Mouse (Mus musculus): Measurements from ENCODE around the gene Dlgap4.
A peak's percentile ranks its signal among the peaks of the same experiment; 100 is the strongest.

The Dlgap4 gene

GRCm38 (mm10) chr2:156737976-156738375 lies 124.5 kb downstream of the Dlgap4 start:
- DNase-seq (ENCODE audit: low spot score), result no peak

GRCm38 (mm10) chr2:156741265-156741664 lies 127.8 kb downstream of the Dlgap4 start:
- DNase-seq (ENCODE audit: low spot score), result no peak

- DNase-seq (ENCODE audit: low spot score), result no peak
Observed at GRCm38 (mm10) chr2:156741998-156742397, 128.5 kb downstream of the Dlgap4 start.

- no peak for DNase-seq (ENCODE audit: low spot score)
Observed at GRCm38 (mm10) chr2:156743248-156743647, 129.7 kb downstream of the Dlgap4 start.

- no peak for DNase-seq (ENCODE audit: low spot score)
Observed at GRCm38 (mm10) chr2:156744414-156744813, 130.9 kb downstream of the Dlgap4 start.

GRCm38 (mm10) chr2:156747315-156747714 lies 133.8 kb downstream of the Dlgap4 start:
- DNase-seq (ENCODE audit: low spot score), result no peak

GRCm38 (mm10) chr2:156749687-156750086 lies 136.2 kb downstream of the Dlgap4 start:
- DNase-seq (ENCODE audit: low spot score), result no peak

GRCm38 (mm10) chr2:156756937-156757336 lies 143.4 kb downstream of the Dlgap4 start:
- no peak for DNase-seq (ENCODE audit: low spot score)

- DNase-seq (ENCODE audit: low spot score), result no peak
Observed at GRCm38 (mm10) chr2:156760843-156761505, 147.5 kb downstream of the Dlgap4 start.

GRCm38 (mm10) chr2:156761521-156762278 lies 148.2 kb downstream of the Dlgap4 start:
- no peak for DNase-seq (ENCODE audit: low spot score)

- no peak for DNase-seq (ENCODE audit: low spot score)
Observed at GRCm38 (mm10) chr2:156762499-156762898, 149.0 kb downstream of the Dlgap4 start.

GRCm38 (mm10) chr2:156763101-156763500 lies 149.6 kb downstream of the Dlgap4 start:
- no peak for DNase-seq (ENCODE audit: low spot score)

- no peak for DNase-seq (ENCODE audit: low spot score)
Observed at GRCm38 (mm10) chr2:156764022-156764421, 150.5 kb downstream of the Dlgap4 start.

GRCm38 (mm10) chr2:156764747-156765146 lies 151.2 kb downstream of the Dlgap4 start:
- no peak for DNase-seq (ENCODE audit: low spot score)

GRCm38 (mm10) chr2:156765593-156765992 lies 152.1 kb downstream of the Dlgap4 start:
- DNase-seq (ENCODE audit: low spot score), result no peak

GRCm38 (mm10) chr2:156766227-156767019 lies 152.9 kb downstream of the Dlgap4 start:
- DNase-seq (ENCODE audit: low spot score), result no peak

- no peak for DNase-seq (ENCODE audit: low spot score)
Observed at GRCm38 (mm10) chr2:156767108-156767507, 153.6 kb downstream of the Dlgap4 start.

- DNase-seq (ENCODE audit: low spot score), result no peak
Observed at GRCm38 (mm10) chr2:156769274-156769673, 155.8 kb downstream of the Dlgap4 start.

GRCm38 (mm10) chr2:156773470-156773869 lies 160.0 kb downstream of the Dlgap4 start:
- DNase-seq (ENCODE audit: low spot score), result no peak

- no peak for DNase-seq (ENCODE audit: low spot score)
Observed at GRCm38 (mm10) chr2:156774035-156774737, 160.7 kb downstream of the Dlgap4 start.

- DNase-seq (ENCODE audit: low spot score), result peak; percentile 73
Observed at GRCm38 (mm10) chr2:156774738-156775454, 161.4 kb downstream of the Dlgap4 start, which contains the start of gene Myl9. Gene Myl9, plus strand, starts transcription at chr2:156775420.
